Mouse (Mus musculus) myocyte (in vitro differentiated cells): ENCODE data around the gene Cdk18. TPM values are rescaled to one million over a fixed set of nuclear protein-coding genes. Genes with fewer than 3 reads are reported as not detected.

Source experiments
- H3K27me3 ChIP-seq: one replicate; pipeline ENCODE4 v1.6.1; 2011; ENCODE audit not compliant: control insufficient read depth, insufficient read depth, insufficient read length
- H3K36me3 ChIP-seq: one replicate; pipeline ENCODE4 v1.6.1; 2011; ENCODE audit not compliant: control insufficient read depth, insufficient read depth
- H3K4me2 ChIP-seq: one replicate; pipeline ENCODE4 v1.6.1; 2011; ENCODE audit warnings: low read depth, control low read depth
- H3K4me3 ChIP-seq: one replicate; pipeline ENCODE4 v1.5.1; 2011; ENCODE audit warnings: mild to moderate bottlenecking, control low read depth, moderate library complexity
- H3K79me2 ChIP-seq: one replicate; pipeline ENCODE4 v1.6.1; 2011; ENCODE audit not compliant: control insufficient read depth, insufficient read depth
- H3ac ChIP-seq: one replicate; pipeline ENCODE4 v1.6.1; 2011; ENCODE audit not compliant: control insufficient read depth, insufficient read length
- CEBPB ChIP-seq: IDR thresholded peaks from 2 replicates; pipeline ENCODE4 v1.6.1; 2011; ENCODE audit warnings: mild to moderate bottlenecking, moderate library complexity; ENCODE audit not compliant: poor library complexity, insufficient read depth, severe bottlenecking
- E2F4 ChIP-seq: IDR thresholded peaks from one replicate; pipeline ENCODE4 v1.6.1; 2011; ENCODE audit warnings: mild to moderate bottlenecking, control low read depth, moderate library complexity; ENCODE audit not compliant: insufficient read depth
- MAX ChIP-seq: IDR thresholded peaks from one replicate; pipeline ENCODE4 v1.6.1; 2011; ENCODE audit warnings: low read depth, mild to moderate bottlenecking, control low read depth
- MYOD1 ChIP-seq, 3 experiments: IDR thresholded peaks; one replicate each; pipeline ENCODE4 v1.6.1; 2011; ENCODE audit warnings: control low read depth in 2 of 3, low read depth in 2 of 3, mild to moderate bottlenecking in 2 of 3, moderate library complexity in 1 of 3; ENCODE audit not compliant: insufficient read length in 2 of 3, control insufficient read depth in 1 of 3
- MYOG ChIP-seq, 3 experiments: IDR thresholded peaks; one replicate each; pipeline ENCODE4 v1.6.1; 2011; ENCODE audit warnings: control low read depth in 2 of 3, low read depth in 2 of 3, mild to moderate bottlenecking in 2 of 3; ENCODE audit not compliant: insufficient read length in 2 of 3, control insufficient read depth in 1 of 3, insufficient read depth in 1 of 3
- POLR2A ChIP-seq: IDR thresholded peaks from one replicate; pipeline ENCODE4 v1.6.1; 2011; ENCODE audit warnings: low read depth, mild to moderate bottlenecking, control low read depth, moderate library complexity; ENCODE audit not compliant: insufficient read length
- POLR2AphosphoS2 ChIP-seq: IDR thresholded peaks from one replicate; pipeline ENCODE4 v1.6.1; 2011; ENCODE audit warnings: low read depth, control low read depth; ENCODE audit not compliant: insufficient read length
- REST ChIP-seq: IDR thresholded peaks from one replicate; pipeline ENCODE4 v1.6.1; 2011; ENCODE audit warnings: mild to moderate bottlenecking, control low read depth, moderate library complexity; ENCODE audit not compliant: insufficient read depth, insufficient read length
- SRF ChIP-seq: IDR thresholded peaks from one replicate; pipeline ENCODE4 v1.6.1; 2011; ENCODE audit warnings: low read depth; ENCODE audit not compliant: control insufficient read depth, insufficient read length
- TCF12 ChIP-seq: IDR thresholded peaks from one replicate; pipeline ENCODE4 v1.6.1; 2011; ENCODE audit warnings: mild to moderate bottlenecking, control low read depth; ENCODE audit not compliant: poor library complexity, insufficient read depth, severe bottlenecking
- TCF3 ChIP-seq: IDR thresholded peaks from one replicate; pipeline ENCODE4 v1.6.1; 2011; ENCODE audit warnings: low read depth, control low read depth; ENCODE audit not compliant: insufficient read length
- USF1 ChIP-seq: IDR thresholded peaks from one replicate; pipeline ENCODE4 v1.6.1; 2011; ENCODE audit warnings: low read depth, mild to moderate bottlenecking, control low read depth, moderate library complexity
- polyA plus RNA-seq: library from polyadenylated mRNA; unstranded; fragments of >200 nt; fragmentation: generic; extraction: Trizol; gene quantifications from one replicate; pipeline ENCODE4 v1.2.1, GENCODE M21; 2012; ENCODE audit warnings: missing spikeins

Gene Cdk18
- polyA plus RNA-seq, 1 experiment, result 33.9 TPM

GRCm38 (mm10) chr1:132143730-132144129 lies 4.2 kb upstream of the Cdk18 start:
- H3K4me3 ChIP-seq, result no peak overlapping the region
- peaks cover 8% of the 10 kb centered on the region for H3K79me2 ChIP-seq

GRCm38 (mm10) chr1:132143079-132143478 lies 3.6 kb upstream of the Cdk18 start:
- Histone ChIP-seq H3K79me2 (peaks cover 15% of the 10 kb centered on the region), H3K4me2 (no peak overlapping the region), H3K4me3 (no peak overlapping the region), H3ac (no peak overlapping the region), H3K36me3 (no peaks in the 10 kb centered on the region), H3K27me3 (no peaks in the 10 kb centered on the region)
- TF ChIP-seq REST (no peak), MYOG (IDR thresholded peaks at IDR 0.05; ENCODE audit: control insufficient read depth in 1 of 3, insufficient read depth in 1 of 3, insufficient read length in 2 of 3, low read depth in 2 of 3) (no peak), E2F4 (no peak), POLR2AphosphoS2 (no peak)

More at GRCm38 (mm10) chr1:132143730-132144129, 4.2 kb upstream of the Cdk18 start:
- TF ChIP-seq MYOD1 (IDR thresholded peaks at IDR 0.05; ENCODE audit: control insufficient read depth in 1 of 3, insufficient read length in 2 of 3, low read depth in 2 of 3) (no peak), CEBPB (no peak), REST (no peak), USF1 (no peak), MAX (no peak), POLR2A (no peak), MYOG (IDR thresholded peaks at IDR 0.05; ENCODE audit: control insufficient read depth in 1 of 3, insufficient read depth in 1 of 3, insufficient read length in 2 of 3, low read depth in 2 of 3) (no peak), TCF3 (no peak), TCF12 (no peak), SRF (no peak), E2F4 (no peak), POLR2AphosphoS2 (no peak)
- Histone ChIP-seq H3K27me3 (no peaks in the 10 kb centered on the region), H3K4me2 (no peak overlapping the region), H3ac (no peak overlapping the region), H3K36me3 (no peaks in the 10 kb centered on the region)

- Histone ChIP-seq H3K4me3 (no peak overlapping the region), H3K79me2 (peaks cover 28% of the 10 kb centered on the region), H3K27me3 (no peaks in the 10 kb centered on the region), H3K4me2 (no peak overlapping the region), H3ac (no peak overlapping the region), H3K36me3 (no peaks in the 10 kb centered on the region)
- no peak for TF ChIP-seq MAX
- no peak for TF ChIP-seq MYOD1 (IDR thresholded peaks at IDR 0.05; ENCODE audit: control insufficient read depth in 1 of 3, insufficient read length in 2 of 3, low read depth in 2 of 3)
- TF ChIP-seq TCF12, result no peak
- TF ChIP-seq USF1, result no peak
- TF ChIP-seq E2F4, result no peak
- TF ChIP-seq SRF, result no peak
- TF ChIP-seq POLR2AphosphoS2, result no peak
- TF ChIP-seq POLR2A, result no peak
Observed at GRCm38 (mm10) chr1:132141753-132142152, 2.3 kb upstream of the Cdk18 start.

- no peaks in the 10 kb centered on the region for H3K27me3 ChIP-seq
- H3K4me3 ChIP-seq, result no peak overlapping the region
- no peak overlapping the region for H3K4me2 ChIP-seq
- no peak for TF ChIP-seq REST
- TF ChIP-seq E2F4, result no peak
- no peak for TF ChIP-seq TCF3
- TF ChIP-seq POLR2A, result no peak
- no peak for TF ChIP-seq TCF12
- no peaks in the 10 kb centered on the region for H3K36me3 ChIP-seq
- H3K79me2 ChIP-seq, result peaks cover 34% of the 10 kb centered on the region
- H3ac ChIP-seq, result no peak overlapping the region
Observed at GRCm38 (mm10) chr1:132141166-132141565, 1.7 kb upstream of the Cdk18 start.

- peaks cover 40% of the 10 kb centered on the region for H3K79me2 ChIP-seq
- no peaks in the 10 kb centered on the region for H3K27me3 ChIP-seq
Observed at GRCm38 (mm10) chr1:132140574-132140973, 1.1 kb upstream of the Cdk18 start.

More at GRCm38 (mm10) chr1:132140574-132140973, 1.1 kb upstream of the Cdk18 start:
- Histone ChIP-seq H3K36me3 (no peaks in the 10 kb centered on the region), H3ac (no peak overlapping the region), H3K4me2 (no peak overlapping the region), H3K4me3 (peak overlapping the region; percentile 99)
- no peak for TF ChIP-seq E2F4
- no peak for TF ChIP-seq MYOD1 (IDR thresholded peaks at IDR 0.05; ENCODE audit: control insufficient read depth in 1 of 3, insufficient read length in 2 of 3, low read depth in 2 of 3)
- TF ChIP-seq TCF12, result no peak
- no peak for TF ChIP-seq TCF3
- no peak for TF ChIP-seq MYOG (IDR thresholded peaks at IDR 0.05; ENCODE audit: control insufficient read depth in 1 of 3, insufficient read depth in 1 of 3, insufficient read length in 2 of 3, low read depth in 2 of 3)
- TF ChIP-seq POLR2A, result no peak
- no peak for TF ChIP-seq CEBPB
- no peak for TF ChIP-seq REST
- TF ChIP-seq USF1, result no peak
- no peak for TF ChIP-seq POLR2AphosphoS2
- no peak for TF ChIP-seq SRF
- TF ChIP-seq MAX, result no peak
